Mouse (Mus musculus) intestine, postnatal 0 days (tissue): ENCODE data around the gene Pgghg. TPM values are rescaled to one million over a fixed set of nuclear protein-coding genes. Genes with fewer than 3 reads are reported as not detected.

ENCODE experiments used
- ATAC-seq: fragments of 200-750 bp; cut with Nextera tagmentation; 2 replicates; pipeline ENCODE4 v1.8.0; 2017; ENCODE audit warnings: mild to moderate bottlenecking, moderate TSS enrichment, moderate library complexity
- H3K27ac ChIP-seq: fragments of 300-500 bp; sonication (generic); 2 replicates; pipeline ENCODE4 v1.5.1; 2014; ENCODE audit warnings: mild to moderate bottlenecking, low read depth, low read length, moderate library complexity
- H3K27me3 ChIP-seq: fragments of 300-500 bp; sonication (generic); replicated peaks from 2 replicates; pipeline ENCODE4 v1.6.1; 2014; ENCODE audit warnings: low read length, mixed read lengths; ENCODE audit not compliant: control insufficient read depth, insufficient read depth
- H3K36me3 ChIP-seq: fragments of 300-500 bp; sonication (generic); 2 replicates; pipeline ENCODE4 v1.6.1; 2014; ENCODE audit warnings: mild to moderate bottlenecking, moderate library complexity; ENCODE audit not compliant: control insufficient read depth, insufficient read depth
- H3K4me1 ChIP-seq: fragments of 300-500 bp; sonication (generic); replicated peaks from 2 replicates; pipeline ENCODE4 v1.6.1; 2014; ENCODE audit warnings: antibody characterized with exemption, low read length, mixed read lengths; ENCODE audit not compliant: control insufficient read depth, insufficient read depth
- H3K4me2 ChIP-seq: fragments of 300-500 bp; sonication (generic); replicated peaks from 2 replicates; pipeline ENCODE4 v1.6.1; 2014; ENCODE audit warnings: low read depth, mild to moderate bottlenecking, moderate library complexity
- H3K4me3 ChIP-seq: fragments of 300-500 bp; sonication (generic); 2 replicates; pipeline ENCODE4 v1.5.1; 2014; ENCODE audit warnings: low read depth, low read length
- H3K9ac ChIP-seq: fragments of 300-500 bp; sonication (generic); 2 replicates; pipeline ENCODE4 v1.6.1; 2014; ENCODE audit warnings: mild to moderate bottlenecking, low read depth, low read length
- H3K9me3 ChIP-seq: fragments of 300-500 bp; sonication (generic); 2 replicates; pipeline ENCODE4 v1.6.1; 2016; ENCODE audit warnings: mixed run types; ENCODE audit not compliant: control insufficient read depth
- CTCF ChIP-seq: sonication (generic); IDR thresholded peaks from 2 replicates; pipeline ENCODE4 v1.5.1; 2016; ENCODE audit warnings: low read depth, mild to moderate bottlenecking, control low read depth, antibody characterized with exemption, moderate library complexity
- WGBS: fragments of 180-500 bp; shearing (Covaris S2); extraction: QIAGEN DNeasy Blood & Tissue Kit; methylation state at CpG from one replicate; pipeline ENCODE4 v1.1.7; 2014; 5-methylcytosine and 5-hydroxymethylcytosine counted together
- polyA plus RNA-seq: library from polyadenylated mRNA; unstranded; fragments of >200 nt; fragmentation: Nextera tagmentation; extraction: Ambion mirVana; gene quantifications from 2 replicates; pipeline ENCODE4 v1.2.1, GENCODE M21; 2015

Pgghg gene
- polyA plus RNA-seq, 1 experiment from 2014 or later = 18.9 TPM

DNA sequence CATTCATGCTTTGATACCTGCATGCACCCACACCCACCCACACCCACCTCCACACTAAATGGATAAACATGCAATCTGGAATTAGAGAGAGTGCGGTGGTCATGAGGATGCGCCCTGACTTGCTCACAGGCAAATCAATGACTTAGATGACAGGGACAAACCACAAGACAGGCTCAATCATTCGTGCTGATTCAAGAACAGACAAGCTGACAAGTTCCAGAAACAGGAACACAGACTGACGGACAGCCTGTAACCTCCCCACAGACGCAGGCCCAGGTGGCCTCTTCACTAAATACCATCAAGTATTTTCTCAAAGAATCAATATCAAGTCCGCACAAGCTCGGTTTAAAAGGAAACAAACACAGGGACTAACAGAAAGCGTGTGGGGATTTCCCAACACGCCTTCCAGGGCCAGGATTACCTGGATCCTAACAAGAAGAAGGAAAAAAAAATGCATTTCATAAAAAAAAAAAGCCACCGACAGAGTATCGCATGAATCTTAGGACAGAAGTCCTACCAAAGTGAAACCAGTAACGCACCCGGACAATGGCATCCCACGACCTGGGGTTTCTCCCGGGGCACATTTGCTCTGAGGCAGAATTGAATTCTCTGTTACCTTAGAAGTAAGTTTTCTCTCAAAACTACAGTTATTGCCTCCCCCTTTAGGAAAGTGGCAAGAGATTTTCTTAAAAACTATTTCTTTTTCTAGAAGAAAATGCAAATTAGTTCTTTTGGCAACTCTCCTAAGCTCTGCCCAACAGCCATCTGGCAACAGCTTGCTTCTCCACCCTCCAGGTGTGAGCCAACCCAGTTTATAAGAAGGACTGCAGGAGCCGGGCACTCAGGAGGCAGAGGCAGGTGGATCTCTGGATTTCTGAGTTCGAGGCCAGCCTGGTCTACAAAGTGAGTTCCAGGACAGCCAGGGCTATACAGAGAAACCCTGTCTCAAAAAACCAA, 46.3 kb downstream of the Pgghg start:
- Histone ChIP-seq H3K4me2 (no peak overlapping the region), H3K36me3 (no peaks in the 10 kb centered on the region), H3K4me3 (no peak overlapping the region), H3K9ac (no peak overlapping the region), H3K4me1 (no peaks in the 10 kb centered on the region), H3K27ac (no peak overlapping the region), H3K9me3 (no peaks in the 10 kb centered on the region), H3K27me3 (no peaks in the 10 kb centered on the region)
- ATAC-seq = no peak
- no peak for TF ChIP-seq CTCF
- 72% methylated on average over 17 of the region's 17 CpGs for WGBS

DNA sequence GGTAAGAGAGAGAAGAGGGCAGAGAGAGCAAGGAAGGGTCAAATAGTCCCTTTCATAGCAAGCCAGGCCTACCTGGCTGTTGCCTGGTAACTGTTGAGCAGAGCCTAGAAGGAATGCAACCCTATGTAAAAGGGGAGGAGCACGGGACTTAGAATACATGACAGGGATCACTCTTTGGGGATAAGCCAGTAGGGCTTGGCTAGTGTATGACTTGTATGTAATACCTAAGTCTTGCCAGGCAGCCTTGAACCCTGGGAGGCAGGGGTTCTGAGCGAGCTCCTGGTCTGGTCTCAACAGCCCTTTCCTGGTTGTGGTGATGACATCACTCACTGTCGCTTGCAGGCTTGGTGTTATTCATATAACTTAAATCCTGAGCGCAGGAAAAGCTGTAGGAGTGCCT, 47.8 kb downstream of the Pgghg start:
- no peak overlapping the region for H3K4me3 ChIP-seq
- H3K36me3 ChIP-seq = no peaks in the 10 kb centered on the region
- no peaks in the 10 kb centered on the region for H3K4me1 ChIP-seq
- WGBS = 75% methylated on average over 4 of the region's 4 CpGs
- no peaks in the 10 kb centered on the region for H3K9me3 ChIP-seq
- no peak for TF ChIP-seq CTCF
- no peak overlapping the region for H3K9ac ChIP-seq
- ATAC-seq = no peak
- H3K27me3 ChIP-seq = no peaks in the 10 kb centered on the region
- H3K27ac ChIP-seq = no peak overlapping the region
- H3K4me2 ChIP-seq = no peak overlapping the region

DNA sequence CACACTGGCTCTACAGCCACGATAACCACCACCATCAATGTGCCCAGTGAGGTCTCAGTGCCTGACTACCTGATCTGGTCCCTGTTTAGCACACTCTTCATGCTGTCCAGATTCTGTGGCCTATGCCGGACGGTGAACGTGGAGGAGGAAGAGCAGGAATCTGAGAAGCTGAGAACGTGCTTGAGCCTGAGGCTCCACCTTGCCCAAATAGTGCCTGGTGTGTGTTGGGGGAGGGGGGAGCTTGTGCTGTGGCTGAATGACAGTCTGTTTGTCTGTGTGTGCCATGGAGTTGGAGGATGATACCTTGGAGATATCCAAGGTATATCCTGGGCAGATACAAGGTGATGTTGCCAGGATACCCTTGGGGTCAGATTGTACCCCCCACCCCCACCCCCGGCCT, 49.0 kb downstream of the Pgghg start:
- no peak overlapping the region for H3K4me3 ChIP-seq
- no peaks in the 10 kb centered on the region for H3K36me3 ChIP-seq
- no peaks in the 10 kb centered on the region for H3K4me1 ChIP-seq
- H3K9ac ChIP-seq = no peak overlapping the region
- H3K9me3 ChIP-seq = no peaks in the 10 kb centered on the region
- TF ChIP-seq CTCF = no peak
- H3K4me2 ChIP-seq = no peak overlapping the region
- H3K27me3 ChIP-seq = no peaks in the 10 kb centered on the region
- WGBS = 42% methylated on average over 6 of the region's 6 CpGs
- no peak overlapping the region for H3K27ac ChIP-seq
- no peak for ATAC-seq

DNA sequence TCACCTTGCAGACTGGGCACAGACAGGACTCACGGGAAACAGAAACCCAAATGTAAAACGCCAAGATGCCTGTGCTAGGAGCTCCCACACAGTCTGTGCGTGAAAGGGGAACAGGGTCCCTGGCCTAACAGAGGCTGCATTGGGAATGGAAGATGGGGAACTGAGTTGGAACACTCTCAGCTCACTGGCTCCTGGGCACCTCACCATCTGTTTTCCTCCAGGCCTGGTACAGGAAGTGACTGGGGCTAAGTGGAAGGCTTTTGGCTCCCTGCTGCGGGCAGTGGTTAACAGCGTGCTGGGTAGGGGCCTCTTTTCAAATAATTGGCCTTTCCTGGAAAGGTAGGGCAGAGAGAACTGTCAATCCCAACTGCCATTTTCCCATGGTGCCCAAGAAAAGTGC, 49.4 kb downstream of the Pgghg start:
- H3K27ac ChIP-seq = no peak overlapping the region
- H3K4me3 ChIP-seq = no peak overlapping the region
- no peak for ATAC-seq
- whole genome bisulfite sequencing = 71% methylated on average over 5 of the region's 5 CpGs
- no peaks in the 10 kb centered on the region for H3K27me3 ChIP-seq
- H3K4me1 ChIP-seq = no peaks in the 10 kb centered on the region
- no peak overlapping the region for H3K4me2 ChIP-seq
- H3K9me3 ChIP-seq = no peaks in the 10 kb centered on the region
- no peaks in the 10 kb centered on the region for H3K36me3 ChIP-seq
- no peak overlapping the region for H3K9ac ChIP-seq
- TF ChIP-seq CTCF = no peak

DNA sequence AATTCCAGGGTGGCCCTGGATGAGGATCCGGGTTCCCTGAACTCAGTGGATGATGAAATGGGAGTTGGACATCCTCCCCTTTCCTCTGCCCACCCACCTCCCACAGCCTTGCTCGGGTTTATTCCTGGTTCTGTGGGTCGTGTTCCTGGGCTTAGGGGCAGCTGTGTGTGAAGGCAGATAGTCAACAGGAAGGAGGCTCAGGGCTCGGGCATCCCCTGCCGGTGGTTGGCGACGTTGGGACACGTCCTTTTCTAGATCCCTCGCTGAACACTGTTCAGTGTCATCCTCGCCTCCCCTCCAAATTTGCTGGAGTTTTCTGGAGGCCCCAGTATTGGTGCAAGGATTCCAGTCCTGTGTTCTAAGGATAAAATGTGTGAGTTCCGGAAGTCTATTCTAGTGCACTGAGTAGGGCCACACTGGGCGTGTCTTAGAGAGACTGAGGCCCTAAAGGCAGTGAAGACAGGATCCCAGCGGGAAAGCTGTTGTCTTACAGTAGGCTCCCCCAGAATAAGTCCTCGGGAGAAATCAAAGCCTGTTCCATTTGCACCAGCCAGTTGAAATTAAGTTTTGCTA, 50.0 kb downstream of the Pgghg start:
- no peaks in the 10 kb centered on the region for H3K27me3 ChIP-seq
- H3K4me2 ChIP-seq = no peak overlapping the region
- no peak overlapping the region for H3K27ac ChIP-seq
- no peaks in the 10 kb centered on the region for H3K4me1 ChIP-seq
- H3K36me3 ChIP-seq = no peaks in the 10 kb centered on the region
- 89% methylated on average over 14 of the region's 14 CpGs for WGBS
- H3K9me3 ChIP-seq = no peaks in the 10 kb centered on the region
- no peak for ATAC-seq
- TF ChIP-seq CTCF = no peak
- H3K4me3 ChIP-seq = no peak overlapping the region
- no peak overlapping the region for H3K9ac ChIP-seq

Other genes with a start within 250 kb of the Pgghg start
- gene Olfr541, start 244.1 kb upstream of the Pgghg start, polyA plus RNA-seq = not detected in 2 replicates
- gene Cyp2e1, start 177.7 kb upstream of the Pgghg start, polyA plus RNA-seq = not detected in 2 replicates
- 0.18 and 0.30 TPM in 2 replicates for gene Syce1, start 153.5 kb upstream of the Pgghg start, polyA plus RNA-seq
- 0.59 and 0.76 TPM in 2 replicates for gene Zfp941, start 119.2 kb upstream of the Pgghg start, polyA plus RNA-seq
- gene Urah, start 106.4 kb upstream of the Pgghg start, polyA plus RNA-seq = 52.2 and 55.3 TPM in 2 replicates
- gene Scgb1c1, start 95.8 kb upstream of the Pgghg start, polyA plus RNA-seq = not detected in 2 replicates
- not detected in 2 replicates for gene Odf3, start 93.6 kb upstream of the Pgghg start, polyA plus RNA-seq
- gene Gm45785, start 85.1 kb upstream of the Pgghg start, polyA plus RNA-seq = not detected in 2 replicates
- gene Ric8a, start 84.4 kb upstream of the Pgghg start, polyA plus RNA-seq = 42.3 and 47.7 TPM in 2 replicates
- gene Bet1l, start 83.8 kb upstream of the Pgghg start, polyA plus RNA-seq = 42.4 and 52.6 TPM in 2 replicates
- 150 and 155 TPM in 2 replicates for gene Psmd13, start 59.4 kb upstream of the Pgghg start, polyA plus RNA-seq
- gene Sirt3, start 59.1 kb upstream of the Pgghg start, polyA plus RNA-seq = 28.9 and 30.9 TPM in 2 replicates
- gene Cox8b, start 40.9 kb upstream of the Pgghg start, polyA plus RNA-seq = 0.53 and 0.69 TPM in 2 replicates
- gene Nlrp6, start 20.5 kb upstream of the Pgghg start, polyA plus RNA-seq = 52.8 and 53.0 TPM in 2 replicates
- 0.34 and 0.75 TPM in 2 replicates for gene Ifitm5, start 8.9 kb downstream of the Pgghg start, polyA plus RNA-seq
- 0.38 TPM in 1 of 2 replicates, not detected in the other for gene Gm45717, start 14.5 kb downstream of the Pgghg start, polyA plus RNA-seq
- gene Ifitm2, start 14.6 kb downstream of the Pgghg start, polyA plus RNA-seq = 686 and 738 TPM in 2 replicates
- 122 and 133 TPM in 2 replicates for gene Ifitm1, start 25.8 kb downstream of the Pgghg start, polyA plus RNA-seq
- gene Ifitm3, start 69.4 kb downstream of the Pgghg start, polyA plus RNA-seq = 324 and 334 TPM in 2 replicates
- 0.93 and 1.0 TPM in 2 replicates for gene Ifitm6, start 76.5 kb downstream of the Pgghg start, polyA plus RNA-seq
- not detected in 2 replicates for gene Gm17387, start 87.7 kb downstream of the Pgghg start, polyA plus RNA-seq
- 1.9 and 2.9 TPM in 2 replicates for gene B4galnt4, start 119.7 kb downstream of the Pgghg start, polyA plus RNA-seq
- gene Pkp3, start 136.8 kb downstream of the Pgghg start, polyA plus RNA-seq = 35.3 and 38.6 TPM in 2 replicates
- 42.1 and 43.2 TPM in 2 replicates for gene Sigirr, start 159.2 kb downstream of the Pgghg start, polyA plus RNA-seq
- 46.8 and 50.1 TPM in 2 replicates for gene Ano9, start 176.4 kb downstream of the Pgghg start, polyA plus RNA-seq
- gene Ptdss2, start 181.0 kb downstream of the Pgghg start, polyA plus RNA-seq = 36.6 and 37.7 TPM in 2 replicates
- 133 and 141 TPM in 2 replicates for gene Rnh1, start 231.5 kb downstream of the Pgghg start, polyA plus RNA-seq